Mouse (Mus musculus) adrenal gland, adult (tissue): ENCODE measurements around the gene Gtpbp3.
A peak's percentile ranks its signal among the peaks of the same experiment; 100 is the strongest.
"Not testable (repeated sequence)": the region's sequence is repeated elsewhere in the genome, so short reads cannot be mapped to it uniquely, and the experiment has no call there.

Experiments used
- DNase-seq, 2 experiments: peaks; one replicate each; pipeline ENCODE4 v3.0.0; 2022 to 2023; ENCODE audit warnings: low spot score in 1 of 2; ENCODE audit not compliant: inconsistent age in 2 of 2

Gtpbp3 gene

GRCm38 (mm10) chr8:71530735-71531467, 43.0 kb downstream of the Gtpbp3 start:
- DNase-seq = not testable (repeated sequence)

DNA sequence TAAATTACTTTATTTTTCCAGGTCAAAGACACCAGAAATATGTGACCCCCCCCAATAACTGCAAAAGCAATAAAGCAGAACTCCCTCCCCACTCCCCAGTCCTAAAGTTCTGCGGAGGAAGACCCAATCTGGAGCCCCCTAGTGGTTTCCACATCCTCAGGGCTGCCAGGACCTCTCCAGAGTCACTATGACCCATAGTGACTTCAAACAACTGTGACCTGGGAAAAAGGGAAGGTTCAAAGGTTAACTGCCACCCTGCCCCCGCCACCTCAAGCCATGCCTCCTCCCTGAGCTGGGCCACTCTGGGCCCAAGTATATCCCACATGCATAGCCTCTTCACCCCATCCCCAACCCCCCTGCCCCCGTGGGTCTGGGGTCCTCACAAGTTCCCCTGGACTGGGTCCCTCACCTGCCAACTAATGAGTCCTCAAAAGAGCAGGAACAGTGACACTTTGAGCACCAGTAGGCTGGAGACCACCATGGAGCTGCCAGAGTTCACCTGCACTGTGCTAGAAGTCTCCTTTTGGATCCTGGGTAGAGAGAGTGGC, 46.4 kb downstream of the Gtpbp3 start:
- no peak for DNase-seq

- DNase-seq = no peak
Measured at GRCm38 (mm10) chr8:71535663-71536062, 47.8 kb downstream of the Gtpbp3 start.

DNA sequence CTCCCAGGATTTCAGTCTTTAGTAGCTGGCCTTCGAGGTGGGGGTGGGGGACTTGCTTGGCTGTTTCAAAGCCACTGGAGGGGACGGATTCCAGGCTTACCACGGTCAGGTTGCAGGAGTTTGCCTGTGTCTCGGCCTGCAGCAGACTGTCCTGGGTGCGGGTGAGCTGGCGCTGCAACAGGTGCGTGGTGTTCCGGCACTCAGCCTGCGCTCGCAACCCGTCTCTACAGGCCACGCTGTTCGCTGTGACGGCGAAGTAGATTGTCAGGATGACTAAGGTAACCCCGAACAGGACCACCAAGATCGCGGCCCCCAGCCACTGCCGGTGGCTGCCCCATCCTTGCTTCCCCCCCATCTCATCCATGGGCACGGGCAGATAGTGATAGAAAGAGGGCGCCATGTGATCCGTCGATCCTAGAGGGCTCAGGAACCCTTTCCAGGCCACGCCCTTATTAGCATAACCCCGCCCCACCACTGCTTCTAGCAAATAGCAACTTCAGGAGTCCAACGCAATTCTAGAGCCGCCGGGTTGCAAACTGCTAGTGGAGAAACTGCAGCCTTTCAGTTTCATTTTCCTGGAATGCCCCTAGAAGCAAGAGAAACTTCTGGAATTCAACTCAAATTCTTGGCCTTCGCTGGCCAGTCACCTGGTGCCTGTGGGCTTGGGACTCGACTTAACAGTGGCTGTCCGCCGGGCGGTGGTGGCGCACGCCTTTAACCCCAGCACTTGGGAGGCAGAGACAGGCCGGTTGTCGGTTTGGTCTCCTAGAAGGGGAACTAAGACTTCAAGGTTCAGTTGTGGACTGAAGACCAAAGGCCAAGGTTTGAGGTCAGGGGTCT, 49.3 kb downstream of the Gtpbp3 start, which contains the start of gene Bst2:
TSS of gene Bst2 (minus strand) at position 429 of the 840 bp plus-strand sequence.
- DNase-seq = peak; percentile 92 to 98

DNA sequence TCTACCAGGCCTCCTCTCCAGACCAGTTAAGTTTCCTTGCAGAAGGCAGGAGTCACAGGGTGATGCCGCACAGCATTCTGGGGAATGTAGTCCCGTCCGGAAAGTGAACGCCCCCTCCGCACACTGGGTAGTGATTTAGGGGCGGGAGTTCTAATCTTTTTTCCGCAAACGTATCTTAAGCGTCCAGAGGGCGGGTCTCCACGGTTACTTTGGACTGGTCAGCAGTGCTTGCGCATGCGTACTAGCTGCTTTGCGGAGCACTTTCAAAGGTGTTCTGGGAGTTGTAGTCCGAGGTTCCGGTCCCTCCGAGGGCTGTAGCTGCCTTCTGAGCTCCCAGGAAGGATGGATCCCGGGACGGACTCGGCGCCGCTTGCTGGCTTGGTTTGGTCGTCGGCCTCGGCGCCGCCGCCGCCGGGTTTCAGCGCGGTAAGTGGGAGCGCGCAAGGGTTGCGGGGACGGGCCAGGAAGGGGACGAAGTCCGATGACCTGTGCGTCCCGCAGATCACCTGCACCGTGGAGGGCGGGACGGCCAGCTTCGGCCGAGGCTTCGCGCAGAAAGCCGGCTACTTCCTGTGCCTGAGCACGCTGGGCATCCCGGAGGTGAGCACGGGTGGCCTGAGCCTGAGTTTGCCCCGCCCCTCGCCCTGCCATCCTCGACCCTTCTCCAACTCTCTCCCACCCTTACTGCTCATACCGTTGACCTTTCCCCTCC, 54.9 kb downstream of the Gtpbp3 start, which contains the start of gene Mvb12a:
TSS of gene Mvb12a (plus strand) at position 291 of the 712 bp plus-strand sequence.
- DNase-seq = peak; percentile 98 to 99

- no peak for DNase-seq
Measured at GRCm38 (mm10) chr8:71543755-71544154, 55.9 kb downstream of the Gtpbp3 start.

- DNase-seq = no peak
Measured at GRCm38 (mm10) chr8:71545053-71545452, 57.1 kb downstream of the Gtpbp3 start.

- DNase-seq = no peak
Measured at GRCm38 (mm10) chr8:71547590-71547989, 59.7 kb downstream of the Gtpbp3 start.
